Mouse (Mus musculus) midbrain, embryonic 11.5 days (tissue): ENCODE results near the gene Zc3h12d. TPM values are rescaled to one million over a fixed set of nuclear protein-coding genes. Genes with fewer than 3 reads are reported as not detected.
A peak's percentile ranks its signal among the peaks of the same experiment; 100 is the strongest.

Source experiments
- ATAC-seq: fragments of 200-750 bp; cut with Nextera tagmentation; 2 replicates; pipeline ENCODE4 v1.8.0; 2017; ENCODE audit warnings: moderate TSS enrichment, moderate library complexity; ENCODE audit not compliant: low FRiP score
- DNase-seq: peaks from one replicate; pipeline ENCODE4 v3.0.0; 2015; ENCODE audit warnings: low spot score; ENCODE audit errors: missing footprints
- H3K27ac ChIP-seq: fragments of 300-500 bp; sonication (generic); 2 replicates; pipeline ENCODE4 v1.5.1; 2014; ENCODE audit warnings: low read depth, low read length
- H3K27me3 ChIP-seq: fragments of 300-500 bp; sonication (generic); 2 replicates; pipeline ENCODE4 v1.6.1; 2014; ENCODE audit warnings: mild to moderate bottlenecking, low read length, moderate library complexity, mixed read lengths; ENCODE audit not compliant: control insufficient read depth, insufficient read depth
- H3K36me3 ChIP-seq: fragments of 300-500 bp; sonication (generic); 2 replicates; pipeline ENCODE4 v1.6.1; 2014; ENCODE audit warnings: mild to moderate bottlenecking, low read length, moderate library complexity, mixed read lengths; ENCODE audit not compliant: control insufficient read depth, insufficient read depth
- H3K4me1 ChIP-seq: fragments of 300-500 bp; sonication (generic); 2 replicates; pipeline ENCODE4 v1.6.1; 2014; ENCODE audit warnings: low read length; ENCODE audit not compliant: control insufficient read depth, insufficient read depth
- H3K4me2 ChIP-seq: fragments of 300-500 bp; sonication (generic); 2 replicates; pipeline ENCODE4 v1.6.1; 2014; ENCODE audit warnings: mild to moderate bottlenecking, moderate library complexity
- H3K4me3 ChIP-seq: fragments of 300-500 bp; sonication (generic); 2 replicates; pipeline ENCODE4 v1.5.1; 2014; ENCODE audit warnings: low read depth, low read length
- H3K9ac ChIP-seq: fragments of 300-500 bp; sonication (generic); 2 replicates; pipeline ENCODE4 v1.6.1; 2014; ENCODE audit warnings: low read length
- H3K9me3 ChIP-seq: fragments of 300-500 bp; sonication (generic); 2 replicates; pipeline ENCODE4 v1.6.1; 2016; ENCODE audit warnings: low read length; ENCODE audit not compliant: control insufficient read depth
- WGBS: fragments of 180-500 bp; shearing (Covaris S2); extraction: QIAGEN DNeasy Blood & Tissue Kit; methylation state at CpG from one replicate; pipeline ENCODE4 v1.1.7; 2014; 5-methylcytosine and 5-hydroxymethylcytosine counted together
- polyA plus RNA-seq: library from polyadenylated mRNA; unstranded; fragments of >200 nt; fragmentation: Nextera tagmentation; extraction: Ambion mirVana; gene quantifications from 2 replicates; pipeline ENCODE4 v1.2.1, GENCODE M21; 2014

Gene Zc3h12d
- not detected in 2 replicates for polyA plus RNA-seq

DNA sequence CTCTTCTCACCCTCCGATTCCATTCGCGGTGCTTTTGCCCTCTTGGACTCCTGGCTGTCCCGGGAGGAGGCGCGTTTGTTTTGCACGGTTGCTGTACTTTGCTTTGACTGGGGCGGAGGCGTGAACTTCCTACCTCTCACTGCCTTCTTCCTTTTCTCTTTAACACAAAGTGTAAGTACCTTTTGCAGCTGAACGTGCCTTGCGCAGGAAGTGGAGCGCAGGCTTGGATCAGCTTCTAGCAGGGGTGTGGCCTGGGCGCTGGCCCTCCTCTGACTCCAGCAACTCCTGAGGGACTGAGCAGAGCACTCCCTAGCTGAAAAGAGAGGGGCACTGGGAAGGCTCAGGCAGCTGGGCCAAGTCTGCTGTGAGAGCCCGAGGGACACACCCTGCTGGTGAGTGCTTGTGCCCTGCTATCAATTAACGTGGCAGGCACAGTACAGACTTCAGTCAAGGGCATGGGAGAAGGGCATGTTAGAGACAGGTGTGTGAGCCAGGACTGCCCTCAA, at the start of gene Zc3h12d:
Gene Zc3h12d, plus strand, starts transcription at position 300 of the 506 bp plus-strand sequence.
- Histone ChIP-seq H3K4me1 (no peaks in the 10 kb centered on the region; the same call in 1 of the 2 replicates), H3K27me3 (no peaks in the 10 kb centered on the region), H3K9ac (peak within 1 kb of the TSS; percentile 39; the same call in 1 of the 2 replicates), H3K36me3 (no peaks in the 10 kb centered on the region), H3K9me3 (no peaks in the 10 kb centered on the region), H3K27ac (no peak within 1 kb of the TSS), H3K4me3 (no peak within 1 kb of the TSS), H3K4me2 (peak within 1 kb of the TSS; percentile 22; the same call in 1 of the 2 replicates)
- 5% methylated on average over 15 of the region's 15 CpGs for WGBS
- DNase-seq (peak; percentile 83), ATAC-seq (peak; percentile 58)

DNA sequence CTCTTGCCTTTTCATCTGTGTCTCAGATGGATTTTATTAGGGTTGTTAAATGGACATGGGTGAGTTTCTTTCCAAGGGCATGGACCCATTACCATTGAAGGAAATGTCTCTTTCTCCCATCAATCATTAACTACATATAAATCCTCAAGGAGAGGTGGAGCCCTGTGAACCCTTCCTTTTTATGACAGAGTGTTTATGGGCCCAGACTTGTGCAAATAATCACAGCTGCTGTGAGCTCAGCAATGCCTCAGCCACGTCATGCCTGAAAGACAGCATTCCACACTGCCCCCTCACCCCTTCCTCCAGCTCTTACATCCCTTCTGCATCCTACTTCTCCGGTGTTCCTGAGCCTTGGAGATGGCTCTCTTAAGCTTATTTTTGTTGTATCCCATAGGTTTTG, 45.0 kb upstream of the Zc3h12d start:
- peaks cover 7% of the 10 kb centered on the region; the same call in 1 of the 2 replicates for H3K36me3 ChIP-seq
- no peaks in the 10 kb centered on the region for H3K4me1 ChIP-seq
- ATAC-seq (no peak), DNase-seq (no peak)
- H3K27ac ChIP-seq, result no peak overlapping the region
- H3K9me3 ChIP-seq, result no peaks in the 10 kb centered on the region
- 47% methylated on average over 2 of the region's 2 CpGs for WGBS
- H3K27me3 ChIP-seq, result no peaks in the 10 kb centered on the region
- H3K4me2 ChIP-seq, result no peak overlapping the region
- H3K9ac ChIP-seq, result no peak overlapping the region
- H3K4me3 ChIP-seq, result no peak overlapping the region

DNA sequence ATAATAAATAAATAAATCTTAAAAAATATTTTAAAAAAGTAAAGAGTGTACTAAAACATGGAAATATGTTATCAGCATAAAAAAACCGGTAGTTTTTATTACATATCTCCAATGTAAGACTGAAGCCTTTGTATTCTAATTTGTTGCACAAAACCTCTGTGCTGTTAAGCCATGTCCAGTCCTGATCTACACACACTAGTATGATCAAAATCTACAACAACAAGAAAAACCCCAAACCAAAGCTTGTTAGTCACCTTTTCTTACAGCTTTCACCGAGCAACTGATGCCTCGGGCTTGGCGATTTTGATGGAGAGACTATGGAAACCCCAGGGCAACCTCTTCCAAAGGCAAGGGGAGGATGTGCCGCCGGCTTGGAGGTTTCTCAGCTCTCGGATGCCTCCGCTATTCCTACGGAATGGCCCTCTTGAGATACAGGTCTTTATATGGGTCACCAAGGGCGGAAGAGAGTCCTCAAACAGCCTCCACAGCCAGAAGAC, 40.0 kb upstream of the Zc3h12d start:
- Histone ChIP-seq H3K4me1 (peaks cover 8% of the 10 kb centered on the region), H3K9ac (peak overlapping the region; percentile 74), H3K9me3 (no peaks in the 10 kb centered on the region), H3K27ac (no peak overlapping the region), H3K4me2 (peak overlapping the region; percentile 47), H3K4me3 (peak overlapping the region; percentile 84), H3K36me3 (peaks cover 14% of the 10 kb centered on the region), H3K27me3 (no peaks in the 10 kb centered on the region)
- 3% methylated on average over 10 of the region's 10 CpGs for WGBS
- ATAC-seq, result peak; percentile 34
- DNase-seq, result no peak

DNA sequence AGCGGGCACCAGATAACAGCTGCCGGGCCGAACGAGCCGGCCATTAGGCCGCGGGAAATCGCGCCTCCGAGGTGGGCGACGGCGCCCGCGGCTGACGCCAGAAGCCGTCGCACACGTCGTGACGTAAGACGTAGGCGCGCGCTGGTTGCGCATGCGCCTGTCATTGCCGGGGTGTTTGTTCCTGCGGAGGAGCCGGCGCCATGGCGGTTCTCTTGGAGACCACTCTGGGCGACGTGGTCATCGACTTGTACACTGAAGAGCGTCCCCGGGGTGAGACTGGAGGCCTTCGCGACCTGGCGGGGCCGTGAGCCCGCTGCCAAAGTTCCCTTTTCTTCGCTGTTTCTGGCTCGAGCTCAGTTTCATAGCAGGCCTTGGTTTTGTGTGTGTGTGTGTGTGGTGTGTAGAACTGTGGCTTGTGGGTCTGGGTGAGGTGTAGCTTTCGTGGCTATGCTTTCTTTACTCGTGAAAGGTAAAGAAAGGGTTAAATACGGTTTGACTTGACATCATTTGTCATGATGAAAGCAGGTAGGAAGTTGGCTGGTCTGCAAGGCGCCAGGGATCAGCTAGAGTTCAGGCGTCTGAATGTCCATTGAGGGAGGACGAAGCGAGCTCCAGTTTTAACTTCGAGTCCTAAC, 39.4 kb upstream of the Zc3h12d start, which contains the start of the genes Ginm1 and Ppil4:
Gene Ginm1, minus strand, starts transcription at position 74 of the 635 bp plus-strand sequence.
Gene Ppil4, plus strand, starts transcription at position 141 of the 635 bp plus-strand sequence.
- under 1% methylated on average over 52 of the region's 52 CpGs for WGBS
- peak; percentile 96 for ATAC-seq

DNA sequence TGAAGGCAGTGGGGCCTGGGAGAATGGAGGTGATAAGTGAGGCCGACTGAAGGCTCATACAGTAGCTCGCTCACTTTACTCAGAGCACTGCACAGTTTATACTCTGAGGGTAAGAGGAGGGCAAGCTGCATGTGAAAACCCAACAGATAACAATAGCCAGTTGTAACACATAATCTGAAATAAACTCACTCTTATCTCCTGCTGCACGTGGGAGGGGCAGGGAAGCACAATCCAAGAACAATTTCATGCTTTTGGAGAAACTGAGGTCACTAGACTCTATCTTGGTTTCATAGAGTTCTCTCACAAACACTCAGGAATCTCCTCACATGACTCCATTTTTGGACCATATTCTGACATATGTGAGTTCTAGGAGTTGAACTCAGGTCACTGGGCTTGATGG, 31.0 kb upstream of the Zc3h12d start:
- Histone ChIP-seq H3K9me3 (no peaks in the 10 kb centered on the region), H3K4me3 (no peak overlapping the region), H3K9ac (no peak overlapping the region), H3K4me2 (no peak overlapping the region), H3K27me3 (no peaks in the 10 kb centered on the region), H3K36me3 (peaks cover 21% of the 10 kb centered on the region), H3K27ac (no peak overlapping the region), H3K4me1 (no peaks in the 10 kb centered on the region)
- DNase-seq (no peak), ATAC-seq (no peak)
- WGBS, result 94% methylated on average over 3 of the region's 3 CpGs

More for the DNA sequence above, 39.4 kb upstream of the Zc3h12d start, which contains the start of the genes Ginm1 and Ppil4:
- peak; percentile 99 for DNase-seq
- peaks cover 8% of the 10 kb centered on the region for H3K4me1 ChIP-seq
- H3K27ac ChIP-seq, result no peak within 1 kb of the TSS
- H3K27me3 ChIP-seq, result no peaks in the 10 kb centered on the region
- peak within 1 kb of the TSS; percentile 84 for H3K4me3 ChIP-seq
- peaks cover 16% of the 10 kb centered on the region for H3K36me3 ChIP-seq
- peak within 1 kb of the TSS; percentile 85 for H3K4me2 ChIP-seq
- peak within 1 kb of the TSS; percentile 74 for H3K9ac ChIP-seq
- no peaks in the 10 kb centered on the region for H3K9me3 ChIP-seq

DNA sequence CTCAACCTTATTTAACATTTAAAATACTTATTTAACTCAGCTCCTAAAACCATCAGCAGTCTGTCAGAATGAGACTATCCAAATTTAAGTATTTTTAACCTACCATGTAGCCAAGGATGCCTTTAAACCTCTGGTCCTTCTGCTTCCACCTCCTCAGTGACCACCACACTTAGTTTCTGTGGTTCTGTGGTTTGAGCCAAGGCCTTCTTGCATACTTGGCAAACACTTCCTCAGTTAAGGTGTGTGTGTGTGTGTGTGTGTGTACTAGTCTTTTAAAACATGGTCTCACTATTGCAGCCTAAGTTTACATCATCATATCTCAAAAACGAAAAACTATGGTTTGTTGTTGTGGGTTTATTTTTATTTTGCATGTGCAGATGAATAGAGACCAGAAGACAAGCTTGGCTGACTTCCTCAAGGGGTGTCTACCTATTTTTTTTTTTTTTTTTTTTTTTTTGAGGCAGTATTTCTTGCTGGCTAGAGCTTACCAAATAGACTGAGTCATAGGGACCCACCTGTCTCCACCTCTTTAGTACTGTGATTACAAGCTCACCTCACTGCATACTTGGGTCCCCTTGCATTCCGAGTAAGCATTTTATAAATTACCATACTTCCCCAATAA, 29.6 kb upstream of the Zc3h12d start:
- WGBS, result 86% methylated on average over 2 of the region's 2 CpGs
- no peak for ATAC-seq
- Histone ChIP-seq H3K9me3 (no peaks in the 10 kb centered on the region), H3K36me3 (peaks cover 18% of the 10 kb centered on the region), H3K27me3 (no peaks in the 10 kb centered on the region), H3K4me2 (no peak overlapping the region), H3K27ac (no peak overlapping the region), H3K9ac (no peak overlapping the region), H3K4me1 (no peaks in the 10 kb centered on the region), H3K4me3 (no peak overlapping the region)
- DNase-seq, result no peak

DNA sequence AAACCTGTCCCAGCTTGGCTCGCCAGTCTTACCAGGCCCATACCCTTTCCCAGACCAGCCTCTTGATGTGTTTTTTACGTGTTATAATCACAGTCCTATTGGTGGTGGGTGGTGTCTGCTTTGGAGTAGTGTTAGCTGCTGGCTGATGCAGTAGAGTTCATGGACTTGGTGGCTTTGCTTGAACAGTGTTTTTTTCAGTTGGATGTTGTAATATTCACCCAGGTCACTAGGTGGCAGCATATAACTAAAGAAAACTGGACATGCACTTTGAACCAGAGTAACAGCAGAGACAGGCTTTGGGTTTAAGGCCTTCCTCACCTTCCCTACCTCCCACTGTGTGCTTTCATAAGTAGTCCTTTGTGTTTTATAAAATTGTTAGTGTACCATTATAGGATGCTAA, 22.3 kb upstream of the Zc3h12d start:
- peak; percentile 46 for ATAC-seq

DNA sequence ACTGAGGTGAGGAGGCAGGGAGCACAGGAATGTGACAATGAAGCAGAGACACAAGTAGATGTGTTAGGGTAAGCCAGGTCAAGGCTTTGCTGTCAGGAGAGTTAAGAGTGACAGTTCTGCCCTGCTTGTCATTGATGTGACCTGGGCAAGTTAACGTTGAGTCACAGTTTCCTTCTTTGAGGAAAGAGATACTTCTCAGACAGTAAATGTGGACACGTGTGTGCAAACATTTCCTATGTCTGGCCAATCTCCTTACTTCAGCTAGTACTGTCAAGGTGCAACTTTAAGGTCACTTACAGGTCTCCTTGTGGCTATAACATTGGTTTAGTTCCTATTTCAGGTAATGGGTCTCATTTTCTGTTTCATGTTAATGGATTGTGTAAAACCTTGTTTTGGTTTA, 15.8 kb upstream of the Zc3h12d start:
- Histone ChIP-seq H3K4me1 (no peaks in the 10 kb centered on the region), H3K9me3 (no peaks in the 10 kb centered on the region), H3K27me3 (no peaks in the 10 kb centered on the region), H3K4me2 (no peak overlapping the region), H3K9ac (no peak overlapping the region), H3K4me3 (no peak overlapping the region), H3K27ac (no peak overlapping the region), H3K36me3 (peaks cover 3% of the 10 kb centered on the region; the same call in 1 of the 2 replicates)
- DNase-seq (peak; percentile 49), ATAC-seq (no peak)
- 90% methylated on average over 2 of the region's 2 CpGs for WGBS

More for the DNA sequence above, 22.3 kb upstream of the Zc3h12d start:
- no peaks in the 10 kb centered on the region for H3K27me3 ChIP-seq
- H3K36me3 ChIP-seq, result peaks cover 12% of the 10 kb centered on the region; the same call in 1 of the 2 replicates
- peak; percentile 96 for DNase-seq
- no peak overlapping the region for H3K4me3 ChIP-seq
- H3K4me2 ChIP-seq, result no peak overlapping the region
- WGBS, result 48% methylated on average over 2 of the region's 2 CpGs
- no peaks in the 10 kb centered on the region for H3K9me3 ChIP-seq
- H3K9ac ChIP-seq, result no peak overlapping the region
- no peaks in the 10 kb centered on the region for H3K4me1 ChIP-seq
- no peak overlapping the region for H3K27ac ChIP-seq

DNA sequence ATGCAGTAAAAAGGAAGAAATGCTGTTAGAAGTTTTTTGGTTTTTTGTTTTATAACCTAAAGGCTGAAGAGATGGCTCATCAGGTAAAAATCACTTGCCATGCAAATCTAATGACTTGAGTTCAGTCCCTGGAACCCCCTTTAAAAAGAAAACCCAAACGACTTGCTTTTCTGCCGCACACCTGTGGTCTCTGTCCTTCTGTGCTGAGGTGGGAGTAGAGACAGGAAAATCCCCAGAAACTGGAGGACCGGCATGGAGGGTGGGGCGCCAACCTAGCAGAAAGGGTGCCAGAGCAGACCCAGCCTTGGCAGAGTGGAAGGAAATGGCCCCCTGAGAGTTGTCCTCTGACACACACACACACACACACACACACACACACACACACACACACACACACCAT, 13.6 kb upstream of the Zc3h12d start:
- no peak overlapping the region for H3K27ac ChIP-seq
- no peaks in the 10 kb centered on the region for H3K27me3 ChIP-seq
- H3K36me3 ChIP-seq, result peaks cover 5% of the 10 kb centered on the region
- WGBS, result 85% methylated on average over 4 of the region's 4 CpGs
- ATAC-seq (no peak), DNase-seq (peak; percentile 14)
- no peaks in the 10 kb centered on the region for H3K4me1 ChIP-seq
- no peak overlapping the region for H3K4me3 ChIP-seq
- no peak overlapping the region for H3K4me2 ChIP-seq
- H3K9me3 ChIP-seq, result no peaks in the 10 kb centered on the region
- no peak overlapping the region for H3K9ac ChIP-seq
